Mouse (Mus musculus) kidney, postnatal 10 days (tissue): ENCODE results near the gene Psmc2.

ENCODE experiments used
- DNase-seq: peaks from one replicate; pipeline ENCODE4 v3.0.0; 2021; ENCODE audit warnings: mixed read lengths

The Psmc2 gene

DNA sequence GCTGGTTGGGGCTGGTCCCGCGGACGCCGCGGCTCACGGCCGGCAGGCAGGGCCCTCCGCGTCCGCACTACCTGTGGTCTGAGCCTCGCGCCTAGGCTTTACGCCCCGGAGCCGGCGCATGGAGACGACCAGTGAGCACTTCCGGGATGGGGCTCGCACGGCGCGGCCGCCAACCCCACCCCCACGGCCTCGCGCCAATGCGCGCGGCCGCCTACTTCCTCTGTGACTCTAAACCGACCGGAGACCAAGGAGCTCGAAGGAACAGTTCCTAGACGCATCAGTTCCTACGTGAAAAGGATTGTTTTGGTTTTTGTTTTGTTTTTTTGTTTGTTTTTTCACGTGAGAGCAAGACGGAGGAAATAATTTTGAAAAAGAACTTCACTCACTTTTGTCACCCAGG lies at the start of gene Psmc2, which contains the start of gene Dnajc2:
TSS of gene Psmc2 (plus strand) at position 231 of the 400 bp plus-strand sequence.
TSS of gene Dnajc2 (minus strand) at position 199 of the 400 bp plus-strand sequence.
- peak; percentile 94 for DNase-seq

DNA sequence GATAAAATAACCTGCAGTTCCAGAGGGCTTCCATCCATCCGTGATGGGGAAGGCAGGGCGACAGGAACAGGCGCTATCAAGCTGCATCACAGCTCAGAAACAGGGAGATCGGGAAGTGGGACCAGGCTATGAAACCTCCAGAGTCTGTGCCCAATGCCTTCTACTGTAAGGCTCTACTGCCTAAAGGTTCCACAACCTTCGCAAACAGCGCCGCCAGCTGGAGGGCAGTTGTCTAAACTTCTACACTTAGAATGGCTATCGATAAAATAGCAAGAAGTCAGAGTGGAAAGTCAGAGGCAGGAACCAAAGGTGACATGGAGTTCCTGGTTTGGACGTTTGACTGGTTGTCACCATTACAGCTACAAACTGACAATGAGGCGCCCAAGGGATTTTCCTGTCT lies 49.5 kb upstream of the Psmc2 start:
- peak; percentile 89 for DNase-seq

DNA sequence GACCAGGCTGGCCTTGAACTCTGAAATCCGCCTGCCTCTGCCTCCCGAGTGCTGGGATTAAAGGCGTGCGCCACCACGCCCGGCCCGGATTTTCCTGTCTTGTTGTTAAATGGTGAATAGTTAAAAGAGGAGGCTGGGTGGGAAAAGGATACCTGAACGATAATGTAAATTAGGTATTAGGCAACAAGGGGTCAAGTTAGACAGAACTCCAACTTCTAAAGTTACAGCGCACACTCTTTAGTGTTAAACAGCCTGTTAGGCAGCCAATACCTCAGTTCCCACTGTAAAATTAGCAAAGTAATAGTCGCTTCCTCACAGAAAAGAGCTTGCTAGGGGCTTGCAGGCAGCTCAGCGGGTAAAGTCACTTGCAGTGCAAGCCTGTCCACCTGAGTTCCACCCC lies 49.0 kb upstream of the Psmc2 start:
- DNase-seq, result no peak

DNA sequence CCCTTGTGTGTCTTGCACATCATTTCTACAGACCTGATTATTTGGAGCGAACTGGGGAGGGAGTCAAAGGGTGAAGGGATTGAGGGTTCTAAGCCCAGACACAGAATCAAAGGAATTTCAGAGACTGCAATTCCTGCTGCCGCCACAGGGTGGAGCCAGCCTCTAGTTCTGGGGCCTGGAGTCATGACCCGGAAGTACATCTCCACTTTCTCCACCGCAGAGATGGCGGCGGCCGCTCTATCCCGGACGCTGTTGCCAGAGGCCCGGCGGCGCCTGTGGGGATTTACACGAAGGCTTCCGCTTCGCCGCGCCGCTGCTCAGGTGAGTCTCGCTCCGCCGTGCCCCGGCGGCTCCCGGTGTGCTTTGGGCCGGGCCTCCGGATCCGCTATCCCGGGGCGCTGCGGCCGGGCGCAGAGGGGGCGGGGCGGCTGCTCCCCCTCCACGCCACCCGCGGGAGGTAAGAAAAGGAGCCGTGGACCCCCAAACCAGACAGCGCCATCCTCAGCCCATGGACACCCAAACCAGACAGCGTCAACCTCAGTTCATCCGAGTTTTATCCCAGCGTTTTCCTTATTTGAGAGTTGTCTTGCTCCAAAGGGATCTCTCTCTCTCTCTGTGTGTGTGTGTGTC lies 48.0 kb upstream of the Psmc2 start, which contains the start of gene Pmpcb:
TSS of gene Pmpcb (plus strand) at position 186 of the 630 bp plus-strand sequence.
- DNase-seq, result peak; percentile 92

DNA sequence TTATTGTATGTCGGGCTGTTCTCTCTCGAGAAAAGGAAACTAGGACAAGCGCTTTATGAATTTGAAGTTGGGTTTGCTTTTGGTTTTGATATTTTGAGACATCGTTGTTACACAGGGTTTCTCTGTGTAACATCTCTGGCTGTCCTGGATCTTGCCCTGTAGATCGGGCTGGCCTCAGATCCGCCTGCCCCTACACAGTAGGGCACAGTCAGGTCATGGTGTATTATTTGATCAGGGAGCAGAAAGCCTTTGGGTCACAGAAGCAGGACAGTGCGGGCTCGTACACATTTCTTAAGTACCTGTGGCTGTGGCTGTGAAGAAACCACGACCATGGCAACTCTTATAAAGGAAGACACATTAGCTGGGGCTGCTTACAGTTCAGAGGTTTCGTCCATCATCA lies 47.5 kb upstream of the Psmc2 start:
- no peak for DNase-seq

DNA sequence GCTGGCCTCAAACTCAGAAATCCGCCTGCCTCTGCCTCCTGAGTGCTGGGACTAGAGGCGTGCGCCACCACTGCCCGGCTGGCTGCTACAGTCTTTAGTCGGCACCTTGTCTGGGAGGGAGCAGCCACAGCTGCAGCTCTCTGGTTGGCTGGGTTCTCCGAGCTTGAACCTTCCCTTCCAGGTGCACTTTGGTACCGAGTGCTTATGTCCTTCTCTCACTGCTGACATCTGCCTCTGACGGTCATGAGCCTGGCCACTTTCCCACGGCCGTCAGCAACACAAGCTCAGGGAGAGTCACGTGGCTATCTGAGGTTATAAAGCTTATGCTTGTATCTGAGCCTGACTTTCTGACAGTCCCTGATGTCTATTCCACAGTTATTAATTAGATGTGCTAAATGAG lies 46.0 kb upstream of the Psmc2 start:
- DNase-seq, result peak; percentile 55

DNA sequence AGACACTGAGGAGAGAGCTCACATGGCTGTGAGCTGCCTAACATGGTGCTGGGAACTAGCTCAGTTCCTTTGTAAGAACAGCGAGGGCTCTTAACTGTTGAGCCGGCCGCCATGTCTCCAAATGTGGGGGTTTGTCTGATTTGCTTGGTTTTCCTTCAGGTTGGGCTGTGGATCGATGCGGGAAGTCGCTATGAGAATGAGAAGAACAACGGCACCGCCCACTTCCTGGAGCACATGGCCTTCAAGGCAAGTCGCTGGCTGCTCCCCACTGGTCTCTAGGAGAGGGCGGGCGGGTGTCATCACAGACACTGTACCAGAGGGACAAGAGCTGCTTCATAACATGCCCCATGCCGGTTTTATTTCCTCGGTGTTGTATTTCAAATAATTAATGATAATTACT lies 45.2 kb upstream of the Psmc2 start:
- DNase-seq, result no peak

DNA sequence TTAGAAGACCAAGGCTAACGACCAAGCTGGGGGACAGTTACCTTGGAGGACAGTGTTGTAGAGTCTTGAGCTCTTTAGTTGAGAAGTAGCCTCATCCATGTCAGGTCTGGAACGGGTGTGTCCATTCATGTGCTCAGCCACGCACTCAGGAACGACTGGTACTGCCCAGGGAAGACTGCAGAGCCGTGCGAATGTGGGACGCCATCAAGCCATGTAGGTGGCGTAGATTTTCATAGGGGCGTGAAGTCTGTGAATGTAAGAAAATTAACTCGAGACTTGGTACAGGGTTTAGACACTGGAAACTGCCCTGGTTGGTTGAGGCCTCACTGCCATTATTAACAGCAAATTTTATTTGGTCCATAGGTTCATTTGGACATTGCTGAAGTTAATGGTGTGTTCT lies 41.5 kb upstream of the Psmc2 start:
- DNase-seq, result no peak

DNA sequence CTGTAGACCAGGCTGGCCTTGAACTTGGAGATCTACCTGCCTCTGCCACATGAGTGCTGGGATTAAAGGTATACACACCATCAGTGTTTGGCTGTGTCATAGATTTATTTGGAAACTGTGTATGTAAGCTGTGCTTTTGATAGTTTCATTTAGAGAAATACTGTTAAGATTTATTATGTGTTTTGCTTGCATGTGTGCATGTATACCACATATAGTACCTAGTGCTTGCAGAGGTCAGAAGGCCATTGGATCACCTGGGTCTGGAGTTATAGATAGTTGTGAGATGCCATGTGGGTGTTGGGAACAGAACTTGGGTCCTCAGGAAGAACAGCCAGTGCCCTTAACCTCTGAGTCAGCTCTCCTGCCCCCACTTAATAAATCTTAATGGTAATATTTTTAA lies 40.4 kb upstream of the Psmc2 start:
- no peak for DNase-seq

DNA sequence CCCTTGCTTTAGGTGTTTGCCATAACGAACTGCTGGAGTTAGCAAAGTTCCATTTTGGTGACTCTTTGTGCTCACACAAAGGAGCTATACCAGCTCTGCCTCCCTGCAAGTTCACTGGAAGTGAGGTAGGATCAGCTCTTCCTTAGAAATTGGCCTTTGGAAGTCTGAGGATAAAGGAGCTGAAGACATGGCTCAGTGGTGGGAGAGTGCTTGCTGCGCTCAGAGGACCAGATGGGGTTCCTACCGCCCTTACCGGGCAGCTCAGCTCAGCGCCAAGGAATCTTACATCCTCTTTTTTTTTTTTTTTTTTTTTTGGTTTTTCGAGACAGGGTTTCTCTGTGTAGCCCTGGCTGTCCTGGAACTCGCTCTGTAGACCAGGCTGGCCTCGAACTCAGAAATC lies 39.1 kb upstream of the Psmc2 start:
- no peak for DNase-seq

DNA sequence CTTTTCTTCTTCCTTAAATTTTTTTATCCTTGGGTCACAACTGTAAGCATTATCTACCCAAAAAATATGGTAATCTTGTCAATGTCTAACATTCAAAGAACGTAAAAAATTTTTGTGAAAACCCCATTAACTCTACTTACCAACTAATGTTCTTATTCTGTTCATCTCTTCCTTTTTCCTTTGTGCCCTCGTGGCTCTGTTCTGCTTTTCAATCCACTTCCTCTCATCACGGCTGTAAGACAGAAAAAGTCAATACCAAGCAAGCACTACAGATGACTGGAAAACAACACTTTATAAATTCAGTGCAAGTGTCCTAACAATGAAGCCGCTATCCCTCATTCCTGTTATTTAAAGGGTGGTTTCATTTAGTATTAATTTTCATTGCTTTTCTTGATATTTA lies 16.6 kb upstream of the Psmc2 start:
- DNase-seq, result no peak

DNA sequence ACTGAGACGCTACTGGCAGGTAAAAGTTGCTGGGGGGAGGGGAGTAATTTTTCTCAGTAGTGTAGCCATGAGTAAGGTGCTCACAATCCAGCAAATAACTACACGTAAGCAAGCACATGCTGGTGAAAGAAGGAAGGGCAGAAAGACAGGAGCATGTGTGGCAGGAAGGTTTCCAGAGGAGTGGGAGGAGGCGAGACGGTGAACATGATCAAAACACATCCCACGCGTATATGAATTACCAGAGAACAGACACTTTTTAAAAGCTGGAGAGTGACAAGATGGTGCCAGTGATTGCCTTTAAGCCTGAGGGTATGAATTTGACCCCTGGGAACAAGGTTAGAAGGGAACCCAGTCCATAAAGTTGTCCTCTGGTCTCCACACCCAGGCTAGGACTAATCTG lies 15.2 kb upstream of the Psmc2 start:
- no peak for DNase-seq

DNA sequence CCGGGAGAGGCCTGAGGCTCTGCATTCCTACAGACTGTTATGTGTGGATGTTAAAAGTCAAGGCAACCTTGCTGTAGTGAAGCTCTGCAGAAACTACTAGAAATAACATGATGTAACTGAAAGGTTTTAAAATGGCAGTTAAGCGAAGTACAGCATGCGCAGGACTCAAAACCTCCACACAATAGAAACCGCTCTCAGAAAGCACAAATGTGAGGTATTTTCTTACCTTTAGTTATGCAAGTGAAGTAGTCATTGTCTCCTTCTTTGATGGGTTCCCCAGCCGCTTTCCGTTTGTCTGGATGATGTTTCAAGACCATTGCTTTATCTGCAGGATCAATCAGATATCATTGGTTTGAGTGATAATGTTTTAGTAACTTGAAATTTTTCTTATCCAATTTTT lies 8.6 kb upstream of the Psmc2 start:
- DNase-seq, result no peak

DNA sequence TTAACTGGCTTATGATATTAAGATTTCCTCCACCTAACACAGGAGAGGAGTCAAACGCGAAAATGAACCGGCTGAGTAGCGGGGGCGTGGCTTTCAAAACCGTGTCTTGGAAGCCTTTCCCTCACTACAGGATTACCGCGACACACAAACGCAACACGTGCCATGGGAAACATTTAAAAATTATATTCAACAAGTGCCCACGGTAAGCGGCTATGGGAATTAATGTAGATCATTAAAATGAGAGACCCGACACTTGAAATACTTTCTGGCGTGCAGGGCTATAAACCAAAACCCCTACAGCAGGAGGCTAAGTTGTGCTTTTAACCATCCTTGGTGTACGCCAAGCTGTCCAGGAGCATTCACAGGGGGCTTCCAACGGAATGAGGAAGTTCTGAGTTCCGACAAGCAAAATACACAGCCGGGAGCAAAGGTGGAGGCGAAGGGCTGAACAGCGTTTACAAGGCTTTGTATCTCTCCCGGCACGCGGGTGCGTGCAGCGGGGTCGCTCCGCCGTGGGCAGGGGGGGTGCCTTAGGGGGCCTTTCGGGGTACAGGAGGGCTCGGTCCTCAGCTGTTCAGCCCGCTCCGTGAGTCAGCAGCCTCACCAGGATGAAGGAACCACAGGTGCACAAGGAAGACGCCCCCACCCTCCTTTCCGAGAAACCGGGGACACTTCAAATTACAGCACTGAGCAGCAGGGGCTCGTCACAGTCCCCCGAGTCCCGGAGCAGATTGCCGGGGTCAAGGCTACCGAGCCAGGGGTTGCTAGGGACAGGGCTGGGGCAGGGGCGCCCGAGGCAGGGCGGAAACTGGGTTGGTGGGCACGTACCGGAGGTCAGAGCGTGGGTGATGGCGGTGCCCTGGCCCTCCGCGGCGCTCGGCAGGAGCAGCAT lies 676 bp upstream of the Psmc2 start:
- DNase-seq, result peak; percentile 34

DNA sequence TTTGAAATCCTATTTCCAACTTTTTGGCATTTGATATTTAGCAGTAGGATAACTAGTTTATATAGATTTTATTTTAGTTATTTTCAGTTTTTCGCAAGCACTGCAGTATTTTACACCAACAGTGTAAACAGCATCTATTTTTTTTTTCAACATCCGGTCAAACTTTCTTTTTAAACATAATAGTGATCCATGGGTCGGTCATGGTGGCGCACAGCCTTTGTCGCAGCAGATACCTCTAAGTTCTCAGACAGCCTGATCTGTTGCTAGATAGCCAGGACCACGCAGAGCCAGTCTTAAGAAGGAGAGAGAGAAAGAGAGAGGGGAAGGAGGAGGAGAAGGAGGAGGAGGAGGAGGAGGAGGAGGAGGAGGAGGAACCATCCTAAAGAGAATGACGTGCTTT lies 693 bp downstream of the Psmc2 start:
- no peak for DNase-seq

DNA sequence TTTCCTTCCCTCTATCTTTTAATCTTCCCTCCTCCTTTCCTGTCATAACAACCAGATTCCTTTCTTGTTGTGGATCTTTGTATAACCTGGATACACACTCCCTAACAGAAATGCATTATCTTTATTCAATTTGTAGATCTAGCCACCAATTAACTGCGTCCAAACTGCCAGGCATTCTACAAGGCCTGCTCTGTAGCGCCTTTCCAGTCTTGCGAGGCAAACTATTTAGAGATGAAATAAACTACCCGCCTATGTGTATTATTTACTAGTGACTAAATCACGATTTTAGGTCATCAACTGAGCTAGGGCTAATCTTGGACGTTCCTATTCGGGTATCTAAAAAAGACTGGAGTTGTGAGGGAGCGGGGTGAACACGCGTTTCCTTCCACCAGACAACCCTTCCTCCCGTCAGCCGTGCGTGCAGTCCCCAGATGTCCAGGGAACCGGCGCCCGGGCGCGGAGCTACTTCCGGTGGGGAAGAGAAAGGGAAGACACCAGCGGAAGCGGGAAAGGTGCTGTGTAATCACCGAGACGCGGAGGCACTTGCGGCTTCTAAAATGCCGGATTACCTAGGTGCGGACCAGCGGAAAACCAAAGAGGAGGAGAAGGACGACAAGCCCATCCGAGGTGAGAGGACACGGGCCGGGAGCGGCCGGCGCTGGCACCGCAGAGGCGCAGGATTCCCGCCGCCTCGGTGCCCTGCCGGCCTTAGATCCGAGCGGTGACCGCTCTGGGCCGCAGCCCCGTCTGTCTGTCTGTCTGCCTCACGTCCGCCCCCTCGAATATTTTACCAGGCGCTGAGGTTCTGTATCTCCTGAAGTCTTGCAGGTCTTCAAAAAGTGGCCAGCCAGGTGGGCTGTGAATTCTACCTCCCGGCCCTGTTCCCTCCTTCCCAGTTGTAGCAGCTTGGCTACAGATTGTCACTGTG lies 1.4 kb downstream of the Psmc2 start:
- peak; percentile 94 for DNase-seq

DNA sequence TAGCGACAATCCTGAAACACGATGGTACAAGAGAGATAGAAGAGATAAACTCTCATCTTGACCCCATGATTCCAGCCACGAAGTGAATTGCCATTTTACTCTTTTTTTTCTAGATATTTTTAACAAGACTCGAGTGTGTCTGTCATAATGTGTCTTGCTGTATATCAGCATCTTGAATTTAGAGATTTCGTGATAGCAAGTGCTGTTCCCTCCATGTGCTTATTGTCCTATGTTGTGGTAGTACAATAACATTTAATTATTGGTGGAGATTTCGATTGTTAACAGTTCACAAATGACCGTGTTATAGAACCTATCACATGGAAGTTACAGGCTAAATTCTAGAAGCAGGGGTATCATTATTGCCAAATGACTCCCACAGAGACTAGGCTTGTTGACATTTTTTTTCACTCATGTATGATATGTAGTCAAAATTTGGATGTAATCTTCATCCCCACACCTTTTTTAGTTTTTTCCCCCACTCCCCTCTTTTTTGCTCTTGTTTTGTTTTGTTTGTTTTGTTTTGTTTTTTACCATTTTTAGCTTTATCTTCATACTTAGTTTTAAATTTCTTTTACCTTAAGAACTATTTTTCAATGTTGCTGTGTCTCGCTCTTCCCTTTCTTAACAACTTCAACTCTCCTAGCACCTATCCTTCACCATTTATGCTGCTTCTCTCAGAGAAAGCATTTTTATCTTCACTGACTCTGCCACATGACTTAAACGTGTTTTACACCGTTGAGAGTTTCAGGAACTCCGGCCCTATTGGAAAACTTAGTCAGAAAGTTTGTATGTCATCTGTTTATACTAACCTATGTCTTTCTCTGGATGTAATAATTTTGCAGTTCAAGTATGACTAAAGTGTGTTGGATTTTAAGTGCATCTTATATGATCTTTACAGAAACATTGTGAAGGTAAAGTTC lies 2.4 kb downstream of the Psmc2 start:
- no peak for DNase-seq

DNA sequence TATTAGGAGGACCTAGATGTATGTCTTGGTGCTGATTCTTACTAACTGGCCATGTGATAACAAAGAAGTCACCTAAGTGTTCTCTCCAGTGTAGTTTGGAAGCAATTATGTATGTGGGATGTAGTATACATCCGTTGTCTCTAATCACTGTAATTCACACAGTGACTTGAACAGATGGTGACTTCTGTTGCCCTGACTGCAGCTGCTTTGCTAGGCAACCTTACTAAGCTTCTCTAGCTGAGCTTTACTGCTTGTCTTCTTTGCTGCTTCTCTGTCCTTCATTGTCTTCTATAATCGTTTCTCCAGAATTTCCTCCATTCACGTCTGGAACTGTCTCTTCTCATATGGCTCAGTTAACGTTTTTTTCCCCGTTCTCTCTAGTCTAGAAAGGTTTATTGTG lies 4.0 kb downstream of the Psmc2 start:
- no peak for DNase-seq

DNA sequence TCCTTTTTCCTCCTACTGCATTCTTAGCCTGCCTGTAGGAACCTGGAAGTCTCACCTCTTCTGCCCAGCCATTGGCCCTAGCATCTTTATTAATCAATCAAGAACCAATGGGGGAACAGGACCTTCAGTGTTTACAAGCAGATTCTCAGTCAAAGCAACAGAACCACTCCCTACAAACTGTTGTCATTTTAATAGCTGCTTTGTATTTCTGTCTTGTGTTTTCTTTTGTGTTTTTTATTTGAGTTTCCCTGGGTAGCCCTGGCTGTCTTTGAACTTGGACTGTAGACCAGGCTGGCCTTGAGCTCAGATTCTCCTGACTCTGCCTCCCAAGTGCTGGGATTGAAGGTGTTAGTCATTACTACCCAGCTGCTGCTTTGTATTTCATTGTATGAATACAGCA lies 7.1 kb downstream of the Psmc2 start:
- DNase-seq, result no peak

DNA sequence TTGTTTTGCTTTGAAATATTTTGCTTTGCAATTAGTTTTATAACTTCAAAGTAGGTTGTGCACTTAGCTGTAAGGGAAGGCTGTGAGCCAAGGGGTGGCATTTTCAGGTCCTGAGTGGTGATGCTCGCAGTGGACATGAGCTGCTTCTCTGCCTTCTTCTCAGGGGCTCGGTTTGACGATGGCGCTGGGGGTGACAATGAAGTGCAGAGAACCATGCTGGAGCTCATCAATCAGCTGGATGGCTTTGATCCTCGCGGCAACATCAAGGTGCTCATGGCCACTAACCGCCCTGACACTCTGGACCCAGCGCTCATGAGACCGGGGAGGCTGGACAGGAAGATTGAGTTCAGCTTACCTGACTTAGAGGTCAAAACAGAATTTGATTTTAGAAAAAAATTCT lies 17.8 kb downstream of the Psmc2 start:
- no peak for DNase-seq

DNA sequence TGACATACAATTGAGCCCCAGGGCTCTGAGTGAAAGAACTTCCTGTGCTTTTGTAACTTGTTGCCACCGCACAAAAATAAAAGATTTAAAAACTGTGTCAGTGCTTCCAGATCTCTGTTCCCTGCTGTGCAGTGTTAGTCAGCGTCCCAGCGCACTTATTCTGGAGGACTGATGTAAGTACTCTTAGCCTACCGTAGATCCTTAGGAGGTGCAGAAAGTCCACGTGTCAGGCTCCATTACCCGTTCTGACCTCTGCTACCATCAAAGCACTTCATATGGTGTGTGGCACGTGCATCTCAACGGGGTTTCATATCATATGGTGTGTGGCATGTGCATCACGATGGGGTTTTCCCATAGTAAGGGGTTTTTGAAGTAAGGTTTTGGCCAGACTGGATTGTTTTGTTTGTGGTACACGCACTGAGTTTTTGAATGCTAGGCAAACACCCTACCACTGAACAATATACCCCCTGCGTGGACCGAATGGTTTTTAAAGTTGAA lies 18.7 kb downstream of the Psmc2 start:
- no peak for DNase-seq

DNA sequence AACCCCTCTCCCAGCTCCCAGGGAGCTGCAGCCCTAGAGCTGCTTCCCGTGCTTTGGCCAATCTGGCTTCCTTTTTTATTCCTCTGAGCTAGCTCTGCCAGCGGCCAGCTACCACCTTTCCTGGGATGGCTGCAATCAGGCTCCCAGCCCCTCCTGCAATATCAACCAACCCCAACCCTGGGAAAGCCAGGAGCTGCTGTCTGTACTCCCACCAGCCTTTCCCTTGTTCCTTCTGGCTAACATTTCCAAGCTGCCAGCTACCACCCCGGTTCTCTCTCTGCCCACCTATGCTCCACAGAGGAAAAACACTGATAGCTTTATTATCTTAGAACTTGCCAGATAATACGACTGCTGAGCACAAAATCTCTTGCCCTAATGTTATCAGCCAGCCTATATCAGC lies 19.8 kb downstream of the Psmc2 start:
- DNase-seq, result no peak
